Mouse (Mus musculus) myocyte (in vitro differentiated cells): ENCODE measurements around the gene Hils1. TPM values are rescaled to one million over a fixed set of nuclear protein-coding genes. Genes with fewer than 3 reads are reported as not detected.
A peak's percentile ranks its signal among the peaks of the same experiment; 100 is the strongest.

Experiments
- H3K27me3 ChIP-seq: one replicate; pipeline ENCODE4 v1.6.1; 2011; ENCODE audit not compliant: control insufficient read depth, insufficient read depth, insufficient read length
- H3K36me3 ChIP-seq: one replicate; pipeline ENCODE4 v1.6.1; 2011; ENCODE audit not compliant: control insufficient read depth, insufficient read depth
- H3K4me2 ChIP-seq: one replicate; pipeline ENCODE4 v1.6.1; 2011; ENCODE audit warnings: low read depth, control low read depth
- H3K4me3 ChIP-seq: one replicate; pipeline ENCODE4 v1.5.1; 2011; ENCODE audit warnings: mild to moderate bottlenecking, control low read depth, moderate library complexity
- H3K79me2 ChIP-seq: one replicate; pipeline ENCODE4 v1.6.1; 2011; ENCODE audit not compliant: control insufficient read depth, insufficient read depth
- H3ac ChIP-seq: one replicate; pipeline ENCODE4 v1.6.1; 2011; ENCODE audit not compliant: control insufficient read depth, insufficient read length
- CEBPB ChIP-seq: IDR thresholded peaks from 2 replicates; pipeline ENCODE4 v1.6.1; 2011; ENCODE audit warnings: mild to moderate bottlenecking, moderate library complexity; ENCODE audit not compliant: poor library complexity, insufficient read depth, severe bottlenecking
- E2F4 ChIP-seq: IDR thresholded peaks from one replicate; pipeline ENCODE4 v1.6.1; 2011; ENCODE audit warnings: mild to moderate bottlenecking, control low read depth, moderate library complexity; ENCODE audit not compliant: insufficient read depth
- MAX ChIP-seq: IDR thresholded peaks from one replicate; pipeline ENCODE4 v1.6.1; 2011; ENCODE audit warnings: low read depth, mild to moderate bottlenecking, control low read depth
- MYOD1 ChIP-seq, 3 experiments: IDR thresholded peaks; one replicate each; pipeline ENCODE4 v1.6.1; 2011; ENCODE audit warnings: control low read depth in 2 of 3, low read depth in 2 of 3, mild to moderate bottlenecking in 2 of 3, moderate library complexity in 1 of 3; ENCODE audit not compliant: insufficient read length in 2 of 3, control insufficient read depth in 1 of 3
- MYOG ChIP-seq, 3 experiments: IDR thresholded peaks; one replicate each; pipeline ENCODE4 v1.6.1; 2011; ENCODE audit warnings: control low read depth in 2 of 3, low read depth in 2 of 3, mild to moderate bottlenecking in 2 of 3; ENCODE audit not compliant: insufficient read length in 2 of 3, control insufficient read depth in 1 of 3, insufficient read depth in 1 of 3
- POLR2A ChIP-seq: IDR thresholded peaks from one replicate; pipeline ENCODE4 v1.6.1; 2011; ENCODE audit warnings: low read depth, mild to moderate bottlenecking, control low read depth, moderate library complexity; ENCODE audit not compliant: insufficient read length
- POLR2AphosphoS2 ChIP-seq: IDR thresholded peaks from one replicate; pipeline ENCODE4 v1.6.1; 2011; ENCODE audit warnings: low read depth, control low read depth; ENCODE audit not compliant: insufficient read length
- REST ChIP-seq: IDR thresholded peaks from one replicate; pipeline ENCODE4 v1.6.1; 2011; ENCODE audit warnings: mild to moderate bottlenecking, control low read depth, moderate library complexity; ENCODE audit not compliant: insufficient read depth, insufficient read length
- SRF ChIP-seq: IDR thresholded peaks from one replicate; pipeline ENCODE4 v1.6.1; 2011; ENCODE audit warnings: low read depth; ENCODE audit not compliant: control insufficient read depth, insufficient read length
- TCF12 ChIP-seq: IDR thresholded peaks from one replicate; pipeline ENCODE4 v1.6.1; 2011; ENCODE audit warnings: mild to moderate bottlenecking, control low read depth; ENCODE audit not compliant: poor library complexity, insufficient read depth, severe bottlenecking
- TCF3 ChIP-seq: IDR thresholded peaks from one replicate; pipeline ENCODE4 v1.6.1; 2011; ENCODE audit warnings: low read depth, control low read depth; ENCODE audit not compliant: insufficient read length
- USF1 ChIP-seq: IDR thresholded peaks from one replicate; pipeline ENCODE4 v1.6.1; 2011; ENCODE audit warnings: low read depth, mild to moderate bottlenecking, control low read depth, moderate library complexity
- polyA plus RNA-seq: library from polyadenylated mRNA; unstranded; fragments of >200 nt; fragmentation: generic; extraction: Trizol; gene quantifications from one replicate; pipeline ENCODE4 v1.2.1, GENCODE M21; 2012; ENCODE audit warnings: missing spikeins

Gene Hils1
- polyA plus RNA-seq, 1 experiment, result 0.37 TPM

GRCm38 (mm10) chr11:95006038-95006437 is 38.6 kb downstream of the Hils1 start:
- Histone ChIP-seq H3ac (no peak overlapping the region), H3K4me3 (peak overlapping the region; percentile 12), H3K27me3 (no peaks in the 10 kb centered on the region), H3K79me2 (no peaks in the 10 kb centered on the region), H3K36me3 (no peaks in the 10 kb centered on the region), H3K4me2 (peak overlapping the region; percentile 79)
- TF ChIP-seq REST (no peak), MAX (no peak), TCF12 (no peak), CEBPB (no peak), USF1 (no peak), E2F4 (no peak), SRF (no peak), MYOG (IDR thresholded peaks at IDR 0.05; ENCODE audit: control insufficient read depth in 1 of 3, insufficient read depth in 1 of 3, insufficient read length in 2 of 3, low read depth in 2 of 3) (no peak), POLR2A (no peak), MYOD1 (IDR thresholded peaks at IDR 0.05; ENCODE audit: control insufficient read depth in 1 of 3, insufficient read length in 2 of 3, low read depth in 2 of 3) (no peak), TCF3 (no peak)

- Histone ChIP-seq H3K4me3 (peak overlapping the region; percentile 12), H3ac (no peak overlapping the region), H3K79me2 (no peaks in the 10 kb centered on the region), H3K4me2 (peak overlapping the region; percentile 79), H3K27me3 (no peaks in the 10 kb centered on the region), H3K36me3 (no peaks in the 10 kb centered on the region)
- peak; percentile 76 for TF ChIP-seq POLR2AphosphoS2
- no peak for TF ChIP-seq USF1
- no peak for TF ChIP-seq POLR2A
Measured at GRCm38 (mm10) chr11:95006525-95007219, 39.3 kb downstream of the Hils1 start.

- H3K4me2 ChIP-seq, result no peak overlapping the region
Measured at GRCm38 (mm10) chr11:95007418-95007817, 40.0 kb downstream of the Hils1 start.

GRCm38 (mm10) chr11:95008661-95009628 is 41.6 kb downstream of the Hils1 start:
- no peaks in the 10 kb centered on the region for H3K36me3 ChIP-seq
- TF ChIP-seq MYOD1 (IDR thresholded peaks at IDR 0.05; ENCODE audit: control insufficient read depth in 1 of 3, insufficient read length in 2 of 3, low read depth in 2 of 3), result no peak
- no peak for TF ChIP-seq SRF
- no peak for TF ChIP-seq TCF3
- TF ChIP-seq POLR2AphosphoS2, result peak; percentile 37
- TF ChIP-seq POLR2A, result no peak
- no peaks in the 10 kb centered on the region for H3K27me3 ChIP-seq
- H3K4me2 ChIP-seq, result peak overlapping the region; percentile 97
- H3ac ChIP-seq, result peak overlapping the region; percentile 40
- H3K4me3 ChIP-seq, result peak overlapping the region; percentile 58
- no peaks in the 10 kb centered on the region for H3K79me2 ChIP-seq

More at GRCm38 (mm10) chr11:95007418-95007817, 40.0 kb downstream of the Hils1 start:
- H3K27me3 ChIP-seq, result no peaks in the 10 kb centered on the region
- H3K36me3 ChIP-seq, result no peaks in the 10 kb centered on the region
- H3K79me2 ChIP-seq, result no peaks in the 10 kb centered on the region
- H3K4me3 ChIP-seq, result no peak overlapping the region
- no peak overlapping the region for H3ac ChIP-seq
- TF ChIP-seq SRF (no peak), TCF12 (no peak)

GRCm38 (mm10) chr11:95009629-95010014 is 42.2 kb downstream of the Hils1 start, which contains the start of gene Samd14:
Gene Samd14, plus strand, starts transcription at chr11:95009879.
- H3K4me2 ChIP-seq, result peak within 1 kb of the TSS; percentile 97
- no peaks in the 10 kb centered on the region for H3K27me3 ChIP-seq
- TF ChIP-seq POLR2AphosphoS2, result peak; percentile 67
- no peak for TF ChIP-seq REST
- peak; percentile 54 for TF ChIP-seq POLR2A
- no peak for TF ChIP-seq TCF3
- no peak for TF ChIP-seq CEBPB
- peak within 1 kb of the TSS; percentile 40 for H3ac ChIP-seq
- H3K36me3 ChIP-seq, result no peaks in the 10 kb centered on the region
- H3K79me2 ChIP-seq, result no peaks in the 10 kb centered on the region
- H3K4me3 ChIP-seq, result peak within 1 kb of the TSS; percentile 58
